Mouse (Mus musculus) right cerebral cortex, postnatal 4 days (tissue): ENCODE measurements around the gene A1cf.

Experiments
- DNase-seq: peaks from one replicate; pipeline ENCODE4 v3.0.0-alpha.2; 2022

The A1cf gene

GRCm38 (mm10) chr19:31954267-31954666 lies 85.7 kb downstream of the A1cf start:
- no peak for DNase-seq

- DNase-seq: no peak
Measured at GRCm38 (mm10) chr19:31954696-31955095, 86.1 kb downstream of the A1cf start.

DNA sequence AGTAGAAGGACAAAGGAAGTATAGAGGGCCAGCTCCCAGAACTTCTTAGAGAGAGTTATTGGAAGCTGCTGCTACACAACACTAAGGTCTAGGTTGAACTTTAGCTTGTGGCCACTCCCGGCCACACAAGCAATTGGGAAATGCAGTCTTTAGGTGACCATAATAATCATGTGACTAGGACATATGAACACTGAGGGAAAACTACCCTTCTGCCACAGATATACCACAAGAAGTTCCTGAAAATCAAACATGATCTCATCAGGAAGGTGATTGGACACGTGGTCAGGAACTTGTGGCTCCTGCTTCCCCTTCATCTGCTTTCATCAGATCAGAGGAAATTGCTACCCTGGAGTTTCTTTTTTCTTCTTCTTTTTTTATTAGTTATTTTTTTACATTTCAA lies 87.8 kb downstream of the A1cf start:
- no peak for DNase-seq

GRCm38 (mm10) chr19:31960434-31960833 lies 91.9 kb downstream of the A1cf start:
- no peak for DNase-seq

DNA sequence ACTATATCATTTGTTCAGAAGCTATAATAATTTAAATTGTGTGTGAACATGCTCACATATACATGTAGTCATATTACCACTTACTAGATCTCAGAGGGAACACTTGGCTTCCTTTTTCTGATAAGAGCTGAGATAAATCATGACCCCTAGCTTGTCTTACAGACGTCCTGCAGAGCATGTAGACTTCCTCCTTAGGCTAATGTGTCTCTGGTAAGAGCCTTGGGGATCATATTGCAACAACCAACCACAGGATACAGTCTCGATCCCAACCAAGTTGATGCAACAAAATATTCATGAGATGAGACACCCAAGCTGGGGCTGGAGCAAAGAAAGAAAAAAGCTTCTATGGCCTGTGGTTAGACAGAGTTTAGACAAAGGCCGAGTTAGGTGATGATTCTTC lies 94.6 kb downstream of the A1cf start:
- no peak for DNase-seq

- no peak for DNase-seq
Measured at GRCm38 (mm10) chr19:31967933-31968532, 99.5 kb downstream of the A1cf start.

DNA sequence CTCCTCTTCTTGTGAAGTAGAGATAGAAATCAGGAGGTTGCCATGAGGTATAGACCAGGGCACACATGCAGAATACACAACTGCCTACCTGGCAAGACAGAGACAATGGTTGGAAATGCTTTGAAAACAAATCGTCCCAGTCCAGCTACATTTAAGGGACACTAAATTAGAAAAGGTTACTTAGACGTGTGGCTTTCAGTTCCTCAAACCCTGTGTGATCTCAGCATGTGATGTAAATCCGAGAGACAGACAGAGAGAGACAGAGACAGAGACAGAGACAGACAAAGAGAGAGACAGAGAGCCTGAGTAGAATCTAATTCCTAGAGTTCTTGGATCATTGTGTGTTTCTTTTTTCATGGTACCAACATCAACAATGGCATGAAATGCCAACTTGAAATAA lies 102.8 kb downstream of the A1cf start:
- DNase-seq: no peak

DNA sequence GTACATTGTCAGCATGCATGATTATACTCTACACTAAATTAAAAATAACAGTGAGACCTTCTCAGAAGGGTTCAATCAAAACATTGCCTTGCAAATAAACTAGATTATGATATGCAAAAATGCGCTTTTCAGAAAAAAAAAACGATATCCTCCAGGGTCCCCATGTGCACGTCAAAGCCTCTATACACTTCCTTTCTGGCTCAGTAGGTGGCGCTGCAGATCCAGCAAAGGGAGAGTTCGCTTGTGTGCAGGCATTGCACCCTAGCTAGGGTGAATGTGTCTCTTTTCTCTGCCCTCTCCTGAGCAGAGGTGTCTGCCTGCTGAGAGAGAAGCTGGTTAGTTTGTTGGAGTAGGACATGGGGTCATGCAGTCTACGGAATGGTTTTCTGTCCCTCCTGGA lies 103.4 kb downstream of the A1cf start:
- DNase-seq: peak; percentile 95

GRCm38 (mm10) chr19:31975882-31976281 lies 107.3 kb downstream of the A1cf start:
- no peak for DNase-seq

GRCm38 (mm10) chr19:31991057-31991456 lies 122.5 kb downstream of the A1cf start:
- DNase-seq: no peak

DNA sequence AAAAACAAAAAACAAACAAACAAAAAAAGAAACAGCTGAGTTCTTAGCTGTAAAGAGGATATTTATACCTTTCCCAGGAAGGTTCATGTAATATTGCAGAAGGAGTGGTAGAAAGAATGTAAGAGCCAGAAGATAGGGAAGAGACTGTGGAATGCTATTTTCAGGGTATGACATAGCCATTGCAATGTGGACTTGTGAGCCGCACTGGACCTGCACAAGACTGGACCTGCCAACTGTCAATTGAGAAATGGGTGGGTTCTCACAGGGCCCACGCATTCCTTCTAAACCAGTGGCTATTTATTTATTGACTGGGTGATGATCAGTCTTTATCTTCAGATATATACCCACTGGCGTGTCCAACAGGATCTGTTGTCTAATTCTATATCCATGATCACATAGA lies 128.4 kb downstream of the A1cf start:
- DNase-seq: no peak
